Mouse (Mus musculus) CH12.LX (cell line): Measurements from ENCODE around the gene Epha3. TPM values are rescaled to one million over a fixed set of nuclear protein-coding genes. Genes with fewer than 3 reads are reported as not detected.

Experiments used
- DNase-seq: peaks from one replicate; pipeline ENCODE4 v3.0.0-alpha.2; 2013; ENCODE audit errors: extremely low read depth
- H3K27ac ChIP-seq: 2 replicates; pipeline ENCODE4 v1.5.1; 2012; ENCODE audit warnings: low read depth, mild to moderate bottlenecking, control low read depth, moderate library complexity; ENCODE audit not compliant: insufficient read depth
- H3K27me3 ChIP-seq: replicated peaks from 2 replicates; pipeline ENCODE3; 2012; ENCODE audit warnings: inconsistent platforms
- H3K36me3 ChIP-seq, 2 experiments: replicated peaks in 1 of 2; 2 replicates each; pipeline versions ENCODE3 to v1.6.1; 2012; ENCODE audit warnings: inconsistent platforms in 1 of 2, low read length in 1 of 2, mild to moderate bottlenecking in 1 of 2, mixed read lengths in 1 of 2, moderate library complexity in 1 of 2; ENCODE audit not compliant: control insufficient read depth in 1 of 2, insufficient read depth in 1 of 2
- H3K4me1 ChIP-seq, 2 experiments: 2 replicates each; pipeline ENCODE4 v1.6.1; 2012; ENCODE audit warnings: inconsistent platforms in 1 of 2, moderate library complexity in 1 of 2; ENCODE audit not compliant: insufficient read depth in 2 of 2, control insufficient read depth in 1 of 2
- H3K4me2 ChIP-seq: 2 replicates; pipeline ENCODE4 v1.6.1; 2012; ENCODE audit warnings: low read depth, mild to moderate bottlenecking, control low read depth; ENCODE audit not compliant: poor library complexity, insufficient read depth, severe bottlenecking
- H3K4me3 ChIP-seq, 3 experiments: fragments of 150-350 bp in 1 of 3; sonication (generic) in 1 of 3; replicated peaks in 1 of 3; 2 replicates each; pipeline versions ENCODE3 to v1.5.1; 2011 to 2012; ENCODE audit warnings: low read depth in 2 of 3, low read length in 2 of 3, mild to moderate bottlenecking in 2 of 3, moderate library complexity in 2 of 3, control low read depth in 1 of 3, improper control_type of control experiment in 1 of 3, inconsistent platforms in 1 of 3, mixed read lengths in 1 of 3; ENCODE audit not compliant: poor library complexity in 1 of 3
- H3K79me2 ChIP-seq: replicated peaks from 2 replicates; pipeline ENCODE4 v1.6.1; 2012; ENCODE audit warnings: mild to moderate bottlenecking, moderate library complexity; ENCODE audit not compliant: control insufficient read depth, poor library complexity, insufficient read depth, severe bottlenecking; ENCODE audit errors: extremely low read depth
- H3K9ac ChIP-seq: 2 replicates; pipeline ENCODE4 v1.6.1; 2012; ENCODE audit warnings: low read depth, mild to moderate bottlenecking, control low read depth, moderate library complexity; ENCODE audit not compliant: insufficient read depth
- H3K9me3 ChIP-seq: replicated peaks from 2 replicates; pipeline ENCODE3; 2012; ENCODE audit warnings: low read length, inconsistent platforms, mixed read lengths
- BHLHE40 ChIP-seq: IDR thresholded peaks from 2 replicates; pipeline ENCODE4 v1.6.1; 2011; ENCODE audit warnings: mild to moderate bottlenecking, low read depth, low read length, improper control_type of control experiment
- CHD1 ChIP-seq: IDR thresholded peaks from 2 replicates; pipeline ENCODE4 v1.6.1; 2012; ENCODE audit warnings: low read depth, low read length, improper control_type of control experiment, inconsistent platforms
- ELF1 ChIP-seq: IDR thresholded peaks from 2 replicates; pipeline ENCODE4 v1.6.1; 2014; ENCODE audit warnings: low read depth, mild to moderate bottlenecking, inconsistent platforms, low read length, improper control_type of control experiment
- EP300 ChIP-seq: IDR thresholded peaks from 2 replicates; pipeline ENCODE4 v1.6.1; 2011; ENCODE audit warnings: low read length, improper control_type of control experiment
- ETS1 ChIP-seq: conservative IDR thresholded peaks from 2 replicates; pipeline ENCODE4 v1.6.1; 2012; ENCODE audit warnings: low read depth, mild to moderate bottlenecking, inconsistent platforms, low read length, improper control_type of control experiment, moderate library complexity
- GABPA ChIP-seq: IDR thresholded peaks from 2 replicates; pipeline ENCODE4 v1.6.1; 2012; ENCODE audit warnings: low read depth, low read length, improper control_type of control experiment, inconsistent platforms; ENCODE audit not compliant: insufficient replicate concordance
- HCFC1 ChIP-seq: IDR thresholded peaks from 2 replicates; pipeline ENCODE4 v1.6.1; 2012; ENCODE audit warnings: low read depth, mild to moderate bottlenecking, inconsistent platforms, low read length, improper control_type of control experiment
- JUND ChIP-seq: conservative IDR thresholded peaks from 2 replicates; pipeline ENCODE4 v1.6.1; 2011; ENCODE audit warnings: low read depth, low read length, improper control_type of control experiment
- MAX ChIP-seq: IDR thresholded peaks from 2 replicates; pipeline ENCODE4 v1.6.1; 2011; ENCODE audit warnings: low read length, improper control_type of control experiment
- MAZ ChIP-seq: IDR thresholded peaks from 2 replicates; pipeline ENCODE4 v1.6.1; 2012; ENCODE audit warnings: low read depth, mild to moderate bottlenecking, inconsistent platforms, low read length, improper control_type of control experiment, moderate library complexity
- MEF2A ChIP-seq: IDR thresholded peaks from 2 replicates; pipeline ENCODE4 v1.6.1; 2014; ENCODE audit warnings: low read depth, mild to moderate bottlenecking, inconsistent platforms, low read length, improper control_type of control experiment, borderline replicate concordance
- MYC ChIP-seq: IDR thresholded peaks from 2 replicates; pipeline ENCODE4 v1.6.1; 2011; ENCODE audit warnings: low read depth, mild to moderate bottlenecking, improper control_type of control experiment, low read length
- POLR2A ChIP-seq: IDR thresholded peaks from 2 replicates; pipeline ENCODE4 v1.6.1; 2011; ENCODE audit warnings: low read depth, mild to moderate bottlenecking, improper control_type of control experiment, low read length
- SIN3A ChIP-seq: IDR thresholded peaks from 2 replicates; pipeline ENCODE4 v1.6.1; 2012; ENCODE audit warnings: low read length, improper control_type of control experiment, inconsistent platforms
- TCF12 ChIP-seq: IDR thresholded peaks from 2 replicates; pipeline ENCODE4 v1.6.1; 2014; ENCODE audit warnings: low read depth, mild to moderate bottlenecking, inconsistent platforms, low read length, improper control_type of control experiment
- UBTF ChIP-seq: IDR thresholded peaks from 2 replicates; pipeline ENCODE4 v1.6.1; 2012; ENCODE audit warnings: low read depth, mild to moderate bottlenecking, inconsistent platforms, low read length, improper control_type of control experiment, moderate library complexity
- USF2 ChIP-seq: conservative IDR thresholded peaks from 2 replicates; pipeline ENCODE4 v1.6.1; 2011; ENCODE audit warnings: low read depth, low read length, improper control_type of control experiment
- ZC3H11A ChIP-seq: IDR thresholded peaks from 2 replicates; pipeline ENCODE4 v1.6.1; 2012; ENCODE audit warnings: low read depth, mild to moderate bottlenecking, inconsistent platforms, low read length, improper control_type of control experiment
- ZKSCAN1 ChIP-seq: IDR thresholded peaks from 2 replicates; pipeline ENCODE4 v1.6.1; 2012; ENCODE audit warnings: low read depth, inconsistent platforms, low read length, improper control_type of control experiment, borderline replicate concordance
- ZNF384 ChIP-seq: IDR thresholded peaks from 2 replicates; pipeline ENCODE4 v1.6.1; 2012; ENCODE audit warnings: low read depth, low read length, improper control_type of control experiment, inconsistent platforms
- dilution Hi-C: fragments of 300-500 bp; cut with MboI; formaldehyde crosslinking; loops from 2 replicates; pipeline ENCODE4 v1.14.3; 2020; ENCODE audit warnings: low sequenced_read_pairs; ENCODE audit not compliant: extremely low pct_unique_long_range_greater_than_20kb, extremely low pct_ligation_motif_present
- in situ Hi-C: fragments of 300-500 bp; cut with MboI; formaldehyde crosslinking; loops from 3 replicates; pipeline ENCODE4 v1.14.3; 2019; ENCODE audit warnings: low sequenced_read_pairs, low pct_ligation_motif_present, low pct_unique_long_range_greater_than_20kb, mixed read lengths
- polyA plus RNA-seq: library from polyadenylated mRNA; unstranded; fragments of >175 nt; gene quantifications from 2 replicates; pipeline ENCODE4 v1.2.1, GENCODE M21; 2012; ENCODE audit warnings: low read depth; ENCODE audit not compliant: insufficient read length
- total RNA-seq, 2 experiments: library from RNA; depleted of rRNA; stranded (reverse); fragments of 300-350 nt in 1 of 2; fragments of >200 nt in 1 of 2; gene quantifications; 2 replicates each; pipeline ENCODE4 v1.2.3; 2012 to 2014

Epha3 gene
- total and polyA plus RNA-seq, 3 experiments: not detected

GRCm38 (mm10) chr16:63706912-63707868 lies 156.8 kb downstream of the Epha3 start:
- Histone ChIP-seq H3K9ac (no peak overlapping the region), H3K4me2 (no peak overlapping the region), H3K36me3 (no peaks in the 10 kb centered on the region), H3K27me3 (no peaks in the 10 kb centered on the region), H3K4me3 (no peak overlapping the region), H3K27ac (no peak overlapping the region), H3K9me3 (peaks cover 34% of the 10 kb centered on the region), H3K4me1 (no peaks in the 10 kb centered on the region), H3K79me2 (no peaks in the 10 kb centered on the region)
- in situ Hi-C loops (no loop called here), dilution Hi-C loops (no loop called here)
- no peak for DNase-seq
- TF ChIP-seq MEF2A: no peak
- no peak for TF ChIP-seq ELF1
- no peak for TF ChIP-seq ZC3H11A
- TF ChIP-seq TCF12: no peak
- TF ChIP-seq POLR2A: no peak
- TF ChIP-seq HCFC1: no peak
- no peak for TF ChIP-seq UBTF
- TF ChIP-seq ZKSCAN1: no peak
- no peak for TF ChIP-seq EP300
- TF ChIP-seq GABPA: no peak
- TF ChIP-seq BHLHE40: no peak
- TF ChIP-seq MYC: no peak
- no peak for TF ChIP-seq ZNF384
- no peak for TF ChIP-seq MAX
- no peak for TF ChIP-seq ETS1
- no peak for TF ChIP-seq JUND

- H3K36me3 ChIP-seq: no peaks in the 10 kb centered on the region
- no peak for DNase-seq
- no peaks in the 10 kb centered on the region for H3K79me2 ChIP-seq
- peaks cover 31% of the 10 kb centered on the region for H3K9me3 ChIP-seq
- dilution Hi-C loops: no loop called here
- no peak overlapping the region for H3K4me2 ChIP-seq
- no peak overlapping the region for H3K9ac ChIP-seq
- H3K4me3 ChIP-seq: no peak overlapping the region
- H3K4me1 ChIP-seq: no peaks in the 10 kb centered on the region
- H3K27me3 ChIP-seq: no peaks in the 10 kb centered on the region
- no peak overlapping the region for H3K27ac ChIP-seq
- in situ Hi-C loops: no loop called here
- TF ChIP-seq USF2 (no peak), SIN3A (no peak), POLR2A (no peak), BHLHE40 (no peak), MAZ (no peak), ZKSCAN1 (no peak), ELF1 (no peak), CHD1 (no peak)
These were observed 174.6 kb downstream of the Epha3 start for GRCm38 (mm10) chr16:63689371-63689770.
